Mouse (Mus musculus): ENCODE data around the gene Slc4a8. TPM values are rescaled to one million over a fixed set of nuclear protein-coding genes. Genes with fewer than 3 reads are reported as not detected.

Gene Slc4a8
- polyA plus RNA-seq, 1 experiment: 0.02 TPM

GRCm38 (mm10) chr15:100836729-100837128 lies 75.2 kb downstream of the Slc4a8 start:
- Histone ChIP-seq H3K9me3 (peaks cover 19% of the 10 kb centered on the region), H3K36me3 (replicated peaks; ENCODE audit: low read length) (no peaks in the 10 kb centered on the region), H3K27me3 (replicated peaks) (peaks cover 49% of the 10 kb centered on the region)

GRCm38 (mm10) chr15:100838607-100839207 lies 77.2 kb downstream of the Slc4a8 start:
- Histone ChIP-seq H3K4me1 (no peaks in the 10 kb centered on the region), H3K36me3 (replicated peaks; ENCODE audit: low read length) (no peaks in the 10 kb centered on the region), H3K27me3 (replicated peaks) (peaks cover 41% of the 10 kb centered on the region), H3K9me3 (peaks cover 19% of the 10 kb centered on the region), H3K4me3 (replicated peaks) (no peak overlapping the region)
- no peak for TF ChIP-seq GATA1 (IDR thresholded peaks at IDR 0.05; ENCODE audit: borderline replicate concordance, low read length)
- no peak for TF ChIP-seq FLI1 (IDR thresholded peaks at IDR 0.05; ENCODE audit: low read length)

More at GRCm38 (mm10) chr15:100836729-100837128, 75.2 kb downstream of the Slc4a8 start:
- no peaks in the 10 kb centered on the region for H3K4me1 ChIP-seq
- TF ChIP-seq GATA1 (IDR thresholded peaks at IDR 0.05; ENCODE audit: borderline replicate concordance, low read length): no peak
- no peak for TF ChIP-seq FLI1 (IDR thresholded peaks at IDR 0.05; ENCODE audit: low read length)
- H3K4me3 ChIP-seq (replicated peaks): no peak overlapping the region

- Histone ChIP-seq H3K4me3 (replicated peaks) (no peak overlapping the region), H3K9me3 (peaks cover 16% of the 10 kb centered on the region), H3K4me1 (0 out of 2 replicates have a peak, but pooled peaks cover 3% of the 10 kb centered on the region), H3K36me3 (replicated peaks; ENCODE audit: low read length) (no peaks in the 10 kb centered on the region), H3K27me3 (replicated peaks) (peaks cover 36% of the 10 kb centered on the region)
- TF ChIP-seq FLI1 (IDR thresholded peaks at IDR 0.05; ENCODE audit: low read length) (no peak), GATA1 (IDR thresholded peaks at IDR 0.05; ENCODE audit: borderline replicate concordance, low read length) (no peak)
These were observed 82.8 kb downstream of the Slc4a8 start for GRCm38 (mm10) chr15:100844336-100844735.

GRCm38 (mm10) chr15:100845049-100845879 lies 83.7 kb downstream of the Slc4a8 start:
- Histone ChIP-seq H3K36me3 (replicated peaks; ENCODE audit: low read length) (no peaks in the 10 kb centered on the region), H3K9me3 (peaks cover 21% of the 10 kb centered on the region), H3K4me3 (replicated peaks) (no peak overlapping the region), H3K27me3 (replicated peaks) (peaks cover 41% of the 10 kb centered on the region), H3K4me1 (0 out of 2 replicates have a peak, but pooled peaks cover 3% of the 10 kb centered on the region)
- TF ChIP-seq GATA1 (IDR thresholded peaks at IDR 0.05; ENCODE audit: borderline replicate concordance, low read length) (no peak), FLI1 (IDR thresholded peaks at IDR 0.05; ENCODE audit: low read length) (no peak)

GRCm38 (mm10) chr15:100847193-100847592 lies 85.6 kb downstream of the Slc4a8 start:
- Histone ChIP-seq H3K4me1 (0 out of 2 replicates have a peak, but pooled peaks cover 3% of the 10 kb centered on the region), H3K4me3 (replicated peaks) (no peak overlapping the region), H3K9me3 (peaks cover 21% of the 10 kb centered on the region), H3K36me3 (replicated peaks; ENCODE audit: low read length) (no peaks in the 10 kb centered on the region), H3K27me3 (replicated peaks) (peaks cover 32% of the 10 kb centered on the region)
- no peak for TF ChIP-seq FLI1 (IDR thresholded peaks at IDR 0.05; ENCODE audit: low read length)
- no peak for TF ChIP-seq GATA1 (IDR thresholded peaks at IDR 0.05; ENCODE audit: borderline replicate concordance, low read length)

GRCm38 (mm10) chr15:100857586-100857985 lies 96.0 kb downstream of the Slc4a8 start:
- TF ChIP-seq FLI1 (IDR thresholded peaks at IDR 0.05; ENCODE audit: low read length): no peak
- no peak for TF ChIP-seq GATA1 (IDR thresholded peaks at IDR 0.05; ENCODE audit: borderline replicate concordance, low read length)
- no peaks in the 10 kb centered on the region for H3K36me3 ChIP-seq (replicated peaks; ENCODE audit: low read length)
- H3K4me1 ChIP-seq: no peaks in the 10 kb centered on the region; the same call in 1 of the 2 replicates
- H3K9me3 ChIP-seq: no peaks in the 10 kb centered on the region; the same call in 1 of the 2 replicates
- no peak overlapping the region for H3K4me3 ChIP-seq (replicated peaks)
- H3K27me3 ChIP-seq (replicated peaks): peaks cover 37% of the 10 kb centered on the region

GRCm38 (mm10) chr15:100860856-100861255 lies 99.3 kb downstream of the Slc4a8 start:
- Histone ChIP-seq H3K9me3 (peaks cover 5% of the 10 kb centered on the region), H3K36me3 (replicated peaks; ENCODE audit: low read length) (no peaks in the 10 kb centered on the region), H3K4me1 (no peaks in the 10 kb centered on the region; the same call in 1 of the 2 replicates), H3K27me3 (replicated peaks) (peaks cover 39% of the 10 kb centered on the region), H3K4me3 (replicated peaks) (no peak overlapping the region)
- no peak for TF ChIP-seq GATA1 (IDR thresholded peaks at IDR 0.05; ENCODE audit: borderline replicate concordance, low read length)
- TF ChIP-seq FLI1 (IDR thresholded peaks at IDR 0.05; ENCODE audit: low read length): no peak

- Histone ChIP-seq H3K27me3 (replicated peaks) (peaks cover 52% of the 10 kb centered on the region), H3K9me3 (peaks cover 20% of the 10 kb centered on the region), H3K4me3 (replicated peaks) (no peak overlapping the region), H3K36me3 (replicated peaks; ENCODE audit: low read length) (no peaks in the 10 kb centered on the region), H3K4me1 (peaks cover 6% of the 10 kb centered on the region)
- TF ChIP-seq FLI1 (IDR thresholded peaks at IDR 0.05; ENCODE audit: low read length): no peak
- TF ChIP-seq GATA1 (IDR thresholded peaks at IDR 0.05; ENCODE audit: borderline replicate concordance, low read length): no peak
These were observed 104.0 kb downstream of the Slc4a8 start for GRCm38 (mm10) chr15:100865556-100865955.

- H3K4me1 ChIP-seq: peaks cover 9% of the 10 kb centered on the region
- no peaks in the 10 kb centered on the region for H3K36me3 ChIP-seq (replicated peaks; ENCODE audit: low read length)
- peaks cover 73% of the 10 kb centered on the region for H3K27me3 ChIP-seq (replicated peaks)
- TF ChIP-seq FLI1 (IDR thresholded peaks at IDR 0.05; ENCODE audit: low read length) (no peak), GATA1 (IDR thresholded peaks at IDR 0.05; ENCODE audit: borderline replicate concordance, low read length) (no peak)
- peak within 1 kb of the TSS; percentile 73 for H3K4me3 ChIP-seq (replicated peaks)
- H3K9me3 ChIP-seq: peaks cover 20% of the 10 kb centered on the region
These were observed 108.0 kb downstream of the Slc4a8 start, which contains the start of gene Scn8a for GRCm38 (mm10) chr15:100869558-100869957. Gene Scn8a, plus strand, starts transcription at chr15:100869858.

Data from megakaryocyte, embryonic 14.5 days (primary cell).